Mouse (Mus musculus) monocyte, adult 2 months (primary cell): Measurements from ENCODE around the gene Dgkq.

Experiments used
- DNase-seq, 2 experiments: peaks; one replicate each; pipeline ENCODE4 v3.0.0; 2022; ENCODE audit warnings: low spot score in 2 of 2, low read depth in 1 of 2

Dgkq gene

GRCm38 (mm10) chr5:108621870-108622269 is 47.6 kb downstream of the Dgkq start:
- DNase-seq: no peak

- no peak for DNase-seq
These were observed 59.0 kb downstream of the Dgkq start for GRCm38 (mm10) chr5:108610426-108610825.

- no peak for DNase-seq
These were observed 66.9 kb downstream of the Dgkq start for GRCm38 (mm10) chr5:108602537-108602936.

- DNase-seq: no peak
These were observed 69.5 kb downstream of the Dgkq start for GRCm38 (mm10) chr5:108599923-108600322.
